Mouse (Mus musculus): ENCODE measurements around the gene Spdye4c. TPM values are rescaled to one million over a fixed set of nuclear protein-coding genes. Genes with fewer than 3 reads are reported as not detected.
A peak's percentile ranks its signal among the peaks of the same experiment; 100 is the strongest.

Gene Spdye4c
- polyA plus RNA-seq, 1 experiment from 2014 or later, result not detected

DNA sequence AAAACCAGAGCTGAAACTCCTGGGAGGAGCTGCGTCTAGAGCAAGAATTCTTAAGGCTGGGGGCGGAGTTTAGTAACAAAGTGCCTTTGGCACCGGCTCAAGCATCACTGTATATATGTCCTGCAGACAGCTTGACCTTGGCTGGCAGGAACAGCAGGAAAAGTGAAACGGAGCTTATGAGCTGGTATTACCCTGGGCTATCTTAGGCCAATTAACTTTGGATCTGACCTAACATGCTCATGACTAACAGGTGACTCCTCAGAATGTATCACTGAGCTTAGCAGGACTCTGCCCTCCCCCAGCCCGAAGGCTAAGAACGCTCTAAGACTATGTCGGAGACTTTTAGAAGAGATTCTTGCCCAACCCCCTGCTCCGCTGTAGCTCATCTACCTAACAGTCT lies 25.1 kb upstream of the Spdye4c start:
- no peak for ATAC-seq (ENCODE audit: low FRiP score)
- Histone ChIP-seq H3K27ac (no peak overlapping the region), H3K4me1 (no peaks in the 10 kb centered on the region), H3K4me2 (no peak overlapping the region), H3K27me3 (no peaks in the 10 kb centered on the region), H3K9me3 (no peaks in the 10 kb centered on the region; the same call in 1 of the 2 replicates), H3K9ac (no peak overlapping the region), H3K4me3 (replicated peaks) (no peak overlapping the region), H3K36me3 (replicated peaks) (no peaks in the 10 kb centered on the region)
- 60% methylated on average over 8 of the region's 8 CpGs for WGBS

DNA sequence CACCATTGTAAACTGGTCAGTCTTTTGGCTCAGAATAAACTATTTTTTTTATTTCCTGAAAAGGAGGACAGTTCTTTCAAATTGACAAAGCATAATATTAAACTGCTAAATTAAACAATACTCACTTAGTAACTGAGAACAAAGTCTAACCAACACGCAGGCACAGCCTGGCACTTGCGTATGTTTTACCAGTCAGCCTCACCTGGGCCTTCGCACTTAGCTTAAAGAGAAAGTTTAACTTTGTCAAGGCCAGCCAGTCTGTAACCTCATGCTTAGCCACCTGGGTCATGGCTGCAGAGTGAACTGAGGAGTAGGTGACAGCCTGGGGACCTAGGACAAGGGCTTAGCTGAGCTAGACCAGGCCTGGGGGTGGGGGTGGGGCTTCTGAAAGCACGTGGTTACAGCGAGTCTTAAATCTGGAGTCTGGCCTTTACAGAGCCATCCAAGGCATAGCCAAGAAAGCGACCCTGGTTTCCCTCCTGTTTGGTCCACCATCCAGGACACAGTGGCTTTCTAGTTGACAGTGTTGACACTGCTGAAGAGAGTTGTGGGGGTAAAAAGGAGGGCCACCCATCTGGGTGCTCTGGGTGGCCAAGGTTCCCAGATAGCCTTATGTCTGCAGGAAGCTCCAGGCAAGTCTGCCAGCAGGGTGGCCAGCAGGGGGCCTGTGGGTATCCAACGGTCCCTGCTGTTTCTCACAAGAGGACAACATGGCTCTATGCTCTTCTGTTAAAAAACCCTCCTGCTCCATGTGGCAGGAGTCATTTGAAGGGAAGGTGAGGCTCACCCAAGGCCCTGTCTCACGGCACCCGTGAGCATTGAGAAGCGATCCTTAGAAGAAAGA lies 24.5 kb upstream of the Spdye4c start:
- 71% methylated on average over 10 of the region's 10 CpGs for WGBS
- Histone ChIP-seq H3K9ac (no peak overlapping the region), H3K4me3 (replicated peaks) (no peak overlapping the region), H3K36me3 (replicated peaks) (no peaks in the 10 kb centered on the region), H3K4me1 (no peaks in the 10 kb centered on the region), H3K27me3 (no peaks in the 10 kb centered on the region), H3K4me2 (no peak overlapping the region), H3K27ac (no peak overlapping the region), H3K9me3 (no peaks in the 10 kb centered on the region; the same call in 1 of the 2 replicates)
- no peak for ATAC-seq (ENCODE audit: low FRiP score)

DNA sequence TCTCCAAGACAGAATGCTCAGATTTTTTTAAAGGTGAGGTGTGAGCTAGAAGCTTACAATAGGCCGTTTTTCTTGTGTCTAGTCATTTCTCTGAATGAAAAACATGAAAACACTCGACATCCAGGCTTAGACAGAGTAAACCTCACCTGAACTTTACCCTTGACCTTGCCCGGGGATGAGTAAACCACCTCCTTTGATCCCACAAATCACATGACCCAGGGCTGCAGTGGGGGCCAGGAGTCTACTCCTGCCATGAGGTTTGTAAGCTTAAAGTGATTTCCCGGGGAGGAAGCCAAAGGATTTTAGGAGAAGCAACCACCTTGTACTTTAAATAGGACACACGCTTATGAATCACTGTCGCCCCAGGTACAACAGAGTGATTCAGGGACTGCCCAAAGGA lies 23.0 kb upstream of the Spdye4c start:
- no peak overlapping the region for H3K27ac ChIP-seq
- H3K9me3 ChIP-seq, result no peaks in the 10 kb centered on the region; the same call in 1 of the 2 replicates
- no peak overlapping the region for H3K4me3 ChIP-seq (replicated peaks)
- 79% methylated on average over 6 of the region's 6 CpGs for WGBS
- H3K36me3 ChIP-seq (replicated peaks), result no peaks in the 10 kb centered on the region
- no peak for ATAC-seq (ENCODE audit: low FRiP score)
- H3K4me2 ChIP-seq, result no peak overlapping the region
- H3K4me1 ChIP-seq, result no peaks in the 10 kb centered on the region
- H3K9ac ChIP-seq, result no peak overlapping the region
- no peaks in the 10 kb centered on the region for H3K27me3 ChIP-seq

DNA sequence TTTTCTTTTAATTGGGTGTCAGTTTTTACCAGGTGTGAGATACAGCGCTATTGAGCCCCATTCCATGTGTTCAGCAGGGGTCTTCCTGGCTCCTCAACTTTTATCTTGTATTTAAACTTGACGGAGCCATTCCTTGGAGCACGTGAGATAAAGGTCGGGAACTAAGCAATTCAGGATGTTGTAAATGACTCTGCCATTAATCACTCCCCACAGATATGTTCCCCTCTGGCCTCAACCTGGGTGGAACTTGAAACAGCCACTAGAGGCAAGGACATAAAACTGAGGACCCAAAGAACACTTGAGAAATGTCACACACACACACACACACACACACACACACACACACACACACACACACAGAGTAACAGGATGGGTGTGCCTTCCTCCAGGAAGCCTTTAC lies 22.5 kb upstream of the Spdye4c start:
- no peak overlapping the region for H3K27ac ChIP-seq
- ATAC-seq (ENCODE audit: low FRiP score), result no peak
- H3K4me1 ChIP-seq, result no peaks in the 10 kb centered on the region
- H3K9ac ChIP-seq, result no peak overlapping the region
- H3K9me3 ChIP-seq, result no peaks in the 10 kb centered on the region; the same call in 1 of the 2 replicates
- no peaks in the 10 kb centered on the region for H3K27me3 ChIP-seq
- no peaks in the 10 kb centered on the region for H3K36me3 ChIP-seq (replicated peaks)
- H3K4me3 ChIP-seq (replicated peaks), result no peak overlapping the region
- WGBS, result 86% methylated on average over 4 of the region's 4 CpGs
- no peak overlapping the region for H3K4me2 ChIP-seq

DNA sequence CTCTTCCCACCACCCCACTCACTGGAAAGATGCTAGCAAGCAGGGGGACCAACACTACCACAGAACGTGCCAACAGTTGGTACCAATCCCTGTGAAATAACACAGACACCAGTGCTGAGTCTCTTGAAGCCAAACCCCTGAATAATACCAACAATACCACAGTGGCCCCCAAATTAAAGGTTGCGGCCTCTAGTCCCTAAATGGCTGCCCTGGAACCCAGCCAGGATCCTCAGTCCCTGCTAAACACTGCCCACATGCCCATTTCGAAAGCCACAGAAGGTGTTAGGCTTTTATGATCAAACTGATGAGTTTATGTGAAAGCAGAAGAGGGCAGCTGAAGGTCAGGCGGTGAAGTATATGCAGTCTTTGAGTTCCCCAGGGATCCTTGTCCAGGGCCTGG lies 20.0 kb upstream of the Spdye4c start:
- 89% methylated on average over 4 of the region's 4 CpGs for WGBS

DNA sequence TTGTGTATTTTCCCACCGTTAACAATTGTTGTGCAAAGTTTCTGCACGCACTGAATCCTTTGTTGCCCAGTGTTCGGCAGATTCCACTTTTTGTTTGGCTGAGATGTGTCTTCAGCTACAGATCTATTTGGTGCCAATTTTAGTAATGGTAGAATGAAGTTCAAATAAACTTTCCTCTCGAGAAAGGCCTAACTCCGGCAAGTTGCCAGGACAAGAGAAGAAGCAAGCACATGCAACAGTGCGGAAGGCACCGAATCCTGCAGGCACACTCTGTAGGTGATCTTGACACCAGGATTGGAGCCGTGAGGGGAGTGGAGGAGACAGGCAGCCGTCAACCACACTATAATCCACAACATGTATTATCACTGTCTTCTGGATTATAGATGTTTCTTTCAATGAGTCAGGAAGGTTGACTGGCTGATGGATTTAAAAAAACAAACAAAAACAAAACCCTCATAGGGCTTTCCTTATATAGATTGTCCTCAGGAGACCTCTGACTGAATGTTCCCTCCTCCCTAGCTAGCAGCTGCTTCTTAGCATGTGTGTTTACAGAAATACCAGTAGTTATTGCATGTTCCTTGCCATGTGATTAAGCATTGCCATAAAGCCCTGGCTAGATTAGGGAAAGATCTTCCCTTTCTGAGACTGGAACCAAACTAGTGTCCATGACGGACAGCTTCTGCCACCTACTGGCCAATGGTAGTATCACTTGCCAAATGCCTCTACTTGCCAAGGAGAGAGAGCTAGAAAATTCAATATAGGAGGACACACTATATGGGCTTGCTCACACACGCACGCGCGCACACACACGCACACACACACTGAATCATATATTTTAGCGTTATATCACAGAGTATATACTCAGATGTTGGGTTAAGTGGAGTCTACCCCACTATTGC lies 18.0 kb upstream of the Spdye4c start:
- H3K4me3 ChIP-seq (replicated peaks), result no peak overlapping the region
- no peak overlapping the region for H3K4me2 ChIP-seq
- ATAC-seq (ENCODE audit: low FRiP score), result 0 out of 2 replicates have a peak, but pooled peaks have one; percentile 27
- no peaks in the 10 kb centered on the region for H3K36me3 ChIP-seq (replicated peaks)
- no peaks in the 10 kb centered on the region for H3K9me3 ChIP-seq
- 53% methylated on average over 16 of the region's 16 CpGs for WGBS
- H3K27me3 ChIP-seq, result no peaks in the 10 kb centered on the region
- no peak overlapping the region for H3K27ac ChIP-seq
- H3K4me1 ChIP-seq, result no peaks in the 10 kb centered on the region
- no peak overlapping the region for H3K9ac ChIP-seq

More for the DNA sequence above, 20.0 kb upstream of the Spdye4c start:
- ATAC-seq (ENCODE audit: low FRiP score), result no peak
- Histone ChIP-seq H3K4me1 (no peaks in the 10 kb centered on the region), H3K27ac (no peak overlapping the region), H3K36me3 (replicated peaks) (no peaks in the 10 kb centered on the region), H3K4me2 (no peak overlapping the region), H3K4me3 (replicated peaks) (no peak overlapping the region), H3K9me3 (no peaks in the 10 kb centered on the region), H3K9ac (no peak overlapping the region), H3K27me3 (no peaks in the 10 kb centered on the region)

DNA sequence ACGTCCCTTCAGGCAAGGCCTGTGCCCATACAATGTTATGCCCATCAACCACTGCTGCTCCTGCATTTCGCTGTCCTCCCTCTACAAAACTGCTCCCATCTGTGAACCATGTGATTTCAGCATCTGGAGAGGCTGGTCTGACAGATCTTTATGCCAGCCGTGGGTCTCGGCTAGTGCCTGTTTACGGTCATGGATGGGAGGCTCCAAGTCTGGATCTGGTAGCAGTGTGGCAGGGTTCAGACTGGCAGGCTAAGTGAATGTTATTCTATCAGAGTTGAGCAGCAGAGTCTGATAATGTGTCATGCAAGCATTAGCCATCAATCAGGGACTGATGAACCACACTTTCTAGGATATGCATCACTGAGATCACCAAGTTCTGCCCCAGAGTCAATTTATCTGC lies 8.1 kb upstream of the Spdye4c start:
- 86% methylated on average over 5 of the region's 5 CpGs for WGBS
- Histone ChIP-seq H3K9me3 (no peaks in the 10 kb centered on the region), H3K4me2 (no peak overlapping the region), H3K27me3 (no peaks in the 10 kb centered on the region), H3K36me3 (replicated peaks) (no peaks in the 10 kb centered on the region), H3K4me3 (replicated peaks) (no peak overlapping the region), H3K4me1 (0 out of 2 replicates have a peak, but pooled peaks cover 4% of the 10 kb centered on the region), H3K27ac (no peak overlapping the region), H3K9ac (no peak overlapping the region)
- ATAC-seq (ENCODE audit: low FRiP score), result no peak

DNA sequence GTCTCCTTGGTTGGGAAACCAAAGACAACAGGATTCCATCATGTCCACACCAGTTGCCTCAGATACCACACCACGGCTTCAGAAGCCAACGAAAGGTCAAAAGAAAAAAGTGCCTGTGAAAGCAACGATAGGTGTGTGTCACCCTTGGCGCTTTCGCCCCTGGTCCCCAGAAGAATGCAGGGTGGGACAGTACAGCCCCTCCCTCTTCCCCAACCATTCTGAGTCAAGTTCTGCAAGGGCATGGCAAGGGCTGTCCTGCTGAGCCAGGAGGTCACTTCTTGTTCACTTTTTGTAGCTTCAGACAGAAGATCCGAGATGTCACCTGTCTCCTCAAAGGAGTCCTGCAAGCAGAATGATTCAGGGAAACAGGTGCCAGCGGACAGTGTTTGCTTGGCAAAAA lies 1.3 kb downstream of the Spdye4c start:
- H3K4me2 ChIP-seq, result no peak overlapping the region
- no peaks in the 10 kb centered on the region for H3K4me1 ChIP-seq
- WGBS, result 94% methylated on average over 7 of the region's 7 CpGs
- H3K27me3 ChIP-seq, result no peaks in the 10 kb centered on the region
- H3K9ac ChIP-seq, result no peak overlapping the region
- no peaks in the 10 kb centered on the region for H3K36me3 ChIP-seq (replicated peaks)
- H3K4me3 ChIP-seq (replicated peaks), result no peak overlapping the region
- no peaks in the 10 kb centered on the region for H3K9me3 ChIP-seq
- no peak overlapping the region for H3K27ac ChIP-seq
- ATAC-seq (ENCODE audit: low FRiP score), result no peak

DNA sequence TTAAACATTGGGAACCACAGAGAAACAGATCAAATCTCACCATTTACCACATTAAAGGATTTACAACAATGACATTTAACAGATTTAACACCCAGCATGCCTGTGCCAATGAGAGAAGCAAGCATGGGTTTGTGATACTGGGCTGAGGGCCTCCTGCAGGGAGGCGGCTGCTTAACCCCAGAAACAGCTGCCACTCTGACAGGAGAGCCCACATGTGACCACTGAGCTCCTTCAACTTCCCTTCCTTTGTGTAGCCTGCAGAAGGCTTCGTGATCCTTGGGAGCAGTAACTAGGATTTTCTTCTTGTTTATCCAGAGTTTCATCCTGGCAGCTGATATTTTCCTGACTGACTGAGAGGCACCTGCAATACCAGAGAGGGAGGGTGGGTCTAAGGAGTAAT lies 10.5 kb downstream of the Spdye4c start:
- Histone ChIP-seq H3K4me1 (0 out of 2 replicates have a peak, but pooled peaks cover 3% of the 10 kb centered on the region), H3K4me3 (replicated peaks) (no peak overlapping the region), H3K9ac (no peak overlapping the region), H3K36me3 (replicated peaks) (no peaks in the 10 kb centered on the region), H3K27me3 (no peaks in the 10 kb centered on the region), H3K9me3 (0 out of 2 replicates have a peak, but pooled peaks cover 9% of the 10 kb centered on the region), H3K4me2 (no peak overlapping the region), H3K27ac (no peak overlapping the region)
- ATAC-seq (ENCODE audit: low FRiP score), result no peak
- WGBS, result 30% methylated on average over 2 of the region's 2 CpGs

DNA sequence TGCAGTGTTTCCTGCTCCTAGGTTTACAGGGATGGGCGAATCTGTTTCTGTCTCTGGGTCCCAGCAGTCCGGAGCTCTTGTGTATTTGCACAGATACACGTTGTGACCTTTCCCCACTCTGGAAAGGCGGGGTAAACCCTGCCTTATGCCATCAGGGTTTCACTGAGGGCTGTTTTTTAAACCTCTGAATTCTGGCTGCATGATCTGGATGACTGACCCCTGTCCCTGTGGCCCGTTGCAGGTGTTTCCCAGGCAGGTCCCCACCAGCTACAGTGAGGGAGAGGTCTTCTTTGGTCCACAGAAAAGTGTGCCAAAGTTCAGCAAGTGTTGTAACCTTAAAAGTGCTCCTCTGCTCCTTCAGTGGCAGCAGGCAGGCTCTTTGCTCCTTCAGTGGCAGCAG lies 18.3 kb downstream of the Spdye4c start:
- no peak overlapping the region for H3K27ac ChIP-seq
- H3K9me3 ChIP-seq, result 0 out of 2 replicates have a peak, but pooled peaks cover 9% of the 10 kb centered on the region
- no peak overlapping the region for H3K4me3 ChIP-seq (replicated peaks)
- H3K4me1 ChIP-seq, result no peaks in the 10 kb centered on the region
- H3K36me3 ChIP-seq (replicated peaks), result peaks cover 43% of the 10 kb centered on the region
- no peak for ATAC-seq (ENCODE audit: low FRiP score)
- no peak overlapping the region for H3K4me2 ChIP-seq
- H3K27me3 ChIP-seq, result no peaks in the 10 kb centered on the region
- WGBS, result 82% methylated on average over 5 of the region's 5 CpGs
- H3K9ac ChIP-seq, result no peak overlapping the region

DNA sequence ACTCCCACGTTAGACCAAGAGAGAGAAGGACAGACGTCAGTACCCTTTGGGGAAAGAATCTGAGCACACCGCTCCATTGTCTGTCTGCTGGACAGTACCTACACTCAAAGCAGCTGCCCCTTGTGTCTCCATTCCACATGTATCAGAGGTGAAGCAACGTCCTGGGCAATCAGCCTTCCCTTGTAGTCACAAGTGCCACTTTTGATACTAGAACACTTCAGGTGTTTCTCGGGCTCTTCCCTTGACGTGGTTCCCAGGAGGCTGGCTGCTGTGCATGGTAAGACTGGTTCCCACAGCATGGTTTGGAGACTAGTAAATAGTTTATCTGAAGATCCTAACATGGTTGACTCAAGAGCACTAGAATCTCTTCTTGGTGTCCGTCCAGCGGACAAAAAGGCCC lies 20.2 kb downstream of the Spdye4c start:
- H3K4me1 ChIP-seq, result no peaks in the 10 kb centered on the region
- H3K36me3 ChIP-seq (replicated peaks), result peaks cover 57% of the 10 kb centered on the region
- no peak overlapping the region for H3K9ac ChIP-seq
- H3K4me2 ChIP-seq, result no peak overlapping the region
- 93% methylated on average over 8 of the region's 8 CpGs for WGBS
- H3K9me3 ChIP-seq, result no peaks in the 10 kb centered on the region
- no peaks in the 10 kb centered on the region for H3K27me3 ChIP-seq
- ATAC-seq (ENCODE audit: low FRiP score), result no peak
- H3K4me3 ChIP-seq (replicated peaks), result no peak overlapping the region
- no peak overlapping the region for H3K27ac ChIP-seq

DNA sequence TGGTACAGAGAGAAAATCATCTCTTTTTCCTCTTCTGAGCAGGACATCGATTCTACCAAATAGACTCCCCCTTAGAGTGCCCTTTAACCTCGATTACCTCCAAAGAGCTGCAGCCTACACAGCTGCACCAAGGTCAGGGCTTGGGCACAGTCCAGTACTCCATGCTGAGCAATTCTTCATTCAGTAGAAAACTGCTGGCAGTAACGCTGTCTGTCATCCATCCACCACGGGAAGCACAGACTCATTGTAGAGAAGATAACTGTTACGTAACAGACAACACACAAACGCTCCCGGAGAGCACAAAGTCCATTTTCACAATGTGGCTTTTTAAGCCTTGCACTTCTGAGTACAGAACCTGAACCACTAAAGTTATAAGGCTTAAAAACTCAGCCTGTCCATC lies 21.3 kb downstream of the Spdye4c start:
- ATAC-seq (ENCODE audit: low FRiP score), result no peak
- Histone ChIP-seq H3K36me3 (replicated peaks) (peaks cover 67% of the 10 kb centered on the region), H3K9me3 (no peaks in the 10 kb centered on the region), H3K4me3 (replicated peaks) (no peak overlapping the region), H3K4me1 (no peaks in the 10 kb centered on the region), H3K27me3 (no peaks in the 10 kb centered on the region), H3K4me2 (no peak overlapping the region), H3K9ac (no peak overlapping the region), H3K27ac (no peak overlapping the region)
- 94% methylated on average over 7 of the region's 7 CpGs for WGBS

Data from forebrain, embryonic 12.5 days (tissue).